Mouse (Mus musculus): ENCODE measurements around the gene Mindy4. TPM values are rescaled to one million over a fixed set of nuclear protein-coding genes. Genes with fewer than 3 reads are reported as not detected.

Gene Mindy4
- total RNA-seq, 1 experiment from 2014 or later: not detected

GRCm38 (mm10) chr6:55246911-55247438, 43.8 kb downstream of the Mindy4 start:
- ATAC-seq (replicated peaks; ENCODE audit: insufficient number of reproducible peaks, low FRiP score, low TSS enrichment, poor library complexity, severe bottlenecking): no peak

- ATAC-seq (replicated peaks; ENCODE audit: insufficient number of reproducible peaks, low FRiP score, low TSS enrichment, poor library complexity, severe bottlenecking): no peak
Measured at GRCm38 (mm10) chr6:55249263-55249662, 46.1 kb downstream of the Mindy4 start.

- no peak for ATAC-seq (replicated peaks; ENCODE audit: insufficient number of reproducible peaks, low FRiP score, low TSS enrichment, poor library complexity, severe bottlenecking)
Measured at GRCm38 (mm10) chr6:55250809-55251208, 47.6 kb downstream of the Mindy4 start.

- ATAC-seq (replicated peaks; ENCODE audit: insufficient number of reproducible peaks, low FRiP score, low TSS enrichment, poor library complexity, severe bottlenecking): no peak
Measured at GRCm38 (mm10) chr6:55251596-55251995, 48.4 kb downstream of the Mindy4 start.

- ATAC-seq (replicated peaks; ENCODE audit: insufficient number of reproducible peaks, low FRiP score, low TSS enrichment, poor library complexity, severe bottlenecking): no peak
Measured at GRCm38 (mm10) chr6:55252731-55253247, 49.6 kb downstream of the Mindy4 start.

- ATAC-seq (replicated peaks; ENCODE audit: insufficient number of reproducible peaks, low FRiP score, low TSS enrichment, poor library complexity, severe bottlenecking): no peak
Measured at GRCm38 (mm10) chr6:55256500-55257191, 53.5 kb downstream of the Mindy4 start.

GRCm38 (mm10) chr6:55257246-55257645, 54.1 kb downstream of the Mindy4 start:
- no peak for ATAC-seq (replicated peaks; ENCODE audit: insufficient number of reproducible peaks, low FRiP score, low TSS enrichment, poor library complexity, severe bottlenecking)

- ATAC-seq (replicated peaks; ENCODE audit: insufficient number of reproducible peaks, low FRiP score, low TSS enrichment, poor library complexity, severe bottlenecking): no peak
Measured at GRCm38 (mm10) chr6:55258428-55259325, 55.5 kb downstream of the Mindy4 start.

- ATAC-seq (replicated peaks; ENCODE audit: insufficient number of reproducible peaks, low FRiP score, low TSS enrichment, poor library complexity, severe bottlenecking): no peak
Measured at GRCm38 (mm10) chr6:55262161-55262560, 59.0 kb downstream of the Mindy4 start.

GRCm38 (mm10) chr6:55263490-55264046, 60.4 kb downstream of the Mindy4 start:
- ATAC-seq (replicated peaks; ENCODE audit: insufficient number of reproducible peaks, low FRiP score, low TSS enrichment, poor library complexity, severe bottlenecking): no peak

- no peak for ATAC-seq (replicated peaks; ENCODE audit: insufficient number of reproducible peaks, low FRiP score, low TSS enrichment, poor library complexity, severe bottlenecking)
Measured at GRCm38 (mm10) chr6:55264741-55265366, 61.7 kb downstream of the Mindy4 start.

- ATAC-seq (replicated peaks; ENCODE audit: insufficient number of reproducible peaks, low FRiP score, low TSS enrichment, poor library complexity, severe bottlenecking): no peak
Measured at GRCm38 (mm10) chr6:55272952-55273351, 69.8 kb downstream of the Mindy4 start.

GRCm38 (mm10) chr6:55273463-55273862, 70.3 kb downstream of the Mindy4 start:
- no peak for ATAC-seq (replicated peaks; ENCODE audit: insufficient number of reproducible peaks, low FRiP score, low TSS enrichment, poor library complexity, severe bottlenecking)

GRCm38 (mm10) chr6:55275000-55275399, 71.8 kb downstream of the Mindy4 start:
- ATAC-seq (replicated peaks; ENCODE audit: insufficient number of reproducible peaks, low FRiP score, low TSS enrichment, poor library complexity, severe bottlenecking): no peak

GRCm38 (mm10) chr6:55275786-55276185, 72.6 kb downstream of the Mindy4 start:
- no peak for ATAC-seq (replicated peaks; ENCODE audit: insufficient number of reproducible peaks, low FRiP score, low TSS enrichment, poor library complexity, severe bottlenecking)

- no peak for ATAC-seq (replicated peaks; ENCODE audit: insufficient number of reproducible peaks, low FRiP score, low TSS enrichment, poor library complexity, severe bottlenecking)
Measured at GRCm38 (mm10) chr6:55276692-55277282, 73.6 kb downstream of the Mindy4 start.

GRCm38 (mm10) chr6:55278086-55278485, 74.9 kb downstream of the Mindy4 start:
- ATAC-seq (replicated peaks; ENCODE audit: insufficient number of reproducible peaks, low FRiP score, low TSS enrichment, poor library complexity, severe bottlenecking): no peak

GRCm38 (mm10) chr6:55278520-55278919, 75.3 kb downstream of the Mindy4 start:
- ATAC-seq (replicated peaks; ENCODE audit: insufficient number of reproducible peaks, low FRiP score, low TSS enrichment, poor library complexity, severe bottlenecking): no peak

All from monocyte, adult 5-6 weeks (primary cell).